Mouse (Mus musculus) stomach, postnatal 0 days (tissue): ENCODE measurements around the gene Gnb4.

Experiments
- CTCF ChIP-seq: IDR thresholded peaks from 2 replicates; pipeline ENCODE4 v1.5.1; 2016; ENCODE audit warnings: antibody characterized with exemption, low read depth, mild to moderate bottlenecking, moderate library complexity
- EP300 ChIP-seq: optimal IDR thresholded peaks from 2 replicates; pipeline ENCODE3; 2016; ENCODE audit warnings: antibody characterized with exemption

- TF ChIP-seq CTCF (no peak), EP300 (no peak)
Observed at GRCm38 (mm10) chr3:32614786-32615185, 1.6 kb downstream of the Gnb4 start.
